Comparison of ENCODE assay signal across 15 mouse cellular contexts in genomic region chr8:48704485-48704884, GRCm38 (mm10).
A peak's percentile ranks its signal among the peaks of the same experiment; 100 is the strongest.
DNase-seq lines count a peak whose midpoint lies in the region; ATAC-seq and TF ChIP-seq lines count a peak whose summit lies in the region.
"Had no signal": no experiment of that assay in that cellular context is flagged by ENCODE, and none has a peak within 500 bp of the region (broad histone marks: within the 10 kb centered on the region; RNA-seq: fewer than 3 reads in every experiment).

No protein-coding gene starts in this region.

- peak; percentile 92 for ATAC-seq in lung, embryonic 14.5 days (ENCODE audit: insufficient read depth)
- ATAC-seq in stomach, embryonic 16.5 days (ENCODE audit: insufficient read depth, low FRiP score) = peak; percentile 62; the same call in 1 of the 2 replicates
- no peak for ATAC-seq in midbrain, embryonic 15.5 days (replicated peaks)
- ATAC-seq in midbrain, embryonic 11.5 days (ENCODE audit: low FRiP score) = no peak
- ATAC-seq: CD4-positive, CD25-positive, alpha-beta regulatory T cell, adult 4 months; midbrain, embryonic 13.5 days had no signal

- H3K4me2 ChIP-seq in lung, embryonic 14.5 days = no peak overlapping the region
- H3K4me2 ChIP-seq in stomach, embryonic 16.5 days (ENCODE audit: low read depth, low read length) = no peak overlapping the region
- H3K4me2 ChIP-seq in midbrain, embryonic 15.5 days = no peak overlapping the region
- no peak overlapping the region for H3K4me2 ChIP-seq in midbrain, embryonic 11.5 days
- H3K4me2 ChIP-seq: forebrain, embryonic 12.5 days; midbrain, embryonic 13.5 days had no signal

- no peaks in the 10 kb centered on the region for H3K36me3 ChIP-seq in lung, embryonic 14.5 days (ENCODE audit: insufficient read depth)
- no peaks in the 10 kb centered on the region for H3K36me3 ChIP-seq in stomach, embryonic 16.5 days (ENCODE audit: control insufficient read depth, insufficient read depth, low read length)
- no peaks in the 10 kb centered on the region for H3K36me3 ChIP-seq in midbrain, embryonic 15.5 days (replicated peaks)
- no peaks in the 10 kb centered on the region for H3K36me3 ChIP-seq in midbrain, embryonic 11.5 days (ENCODE audit: control insufficient read depth, insufficient read depth, low read length)
- H3K36me3 ChIP-seq: forebrain, embryonic 12.5 days; hindbrain, embryonic 10.5 days had no signal

- intact Hi-C loops in heart, postnatal 36 days (cut with DNase I) = no loop called here

- no peak for TF ChIP-seq CTCF in lung, embryonic 14.5 days (IDR thresholded peaks at IDR 0.05; ENCODE audit: low read depth)

- 0 out of 2 replicates have a peak, but pooled peaks cover 4% of the 10 kb centered on the region for H3K4me1 ChIP-seq in lung, embryonic 14.5 days (ENCODE audit: insufficient read depth)
- 0 out of 2 replicates have a peak, but pooled peaks cover 5% of the 10 kb centered on the region for H3K4me1 ChIP-seq in stomach, embryonic 16.5 days (ENCODE audit: control insufficient read depth, insufficient read depth, low read length)
- no peaks in the 10 kb centered on the region for H3K4me1 ChIP-seq in midbrain, embryonic 15.5 days
- no peaks in the 10 kb centered on the region for H3K4me1 ChIP-seq in midbrain, embryonic 11.5 days (ENCODE audit: control insufficient read depth, insufficient read depth, low read length)
- H3K4me1 ChIP-seq: hindbrain, embryonic 10.5 days; midbrain, embryonic 13.5 days had no signal

- peak overlapping the region; percentile 28; the same call in 1 of the 2 replicates for H3K27ac ChIP-seq in lung, embryonic 14.5 days (ENCODE audit: low read depth)
- H3K27ac ChIP-seq in stomach, embryonic 16.5 days (ENCODE audit: low read length) = peak overlapping the region; percentile 39
- no peak overlapping the region for H3K27ac ChIP-seq in midbrain, embryonic 15.5 days
- H3K27ac ChIP-seq in midbrain, embryonic 11.5 days (ENCODE audit: low read depth, low read length) = no peak overlapping the region
- H3K27ac ChIP-seq: forebrain, embryonic 12.5 days; gastrocnemius, adult 2 months; hindbrain, embryonic 10.5 days; liver, embryonic 14.5 days; midbrain, embryonic 13.5 days had no signal

- no peaks in the 10 kb centered on the region for H3K9me3 ChIP-seq in lung, embryonic 14.5 days (ENCODE audit: low read depth, low read length)
- H3K9me3 ChIP-seq in stomach, embryonic 16.5 days (replicated peaks; ENCODE audit: control insufficient read depth, low read length) = no peaks in the 10 kb centered on the region
- H3K9me3 ChIP-seq in midbrain, embryonic 15.5 days = no peaks in the 10 kb centered on the region
- H3K9me3 ChIP-seq in midbrain, embryonic 11.5 days (ENCODE audit: control insufficient read depth, low read length) = no peaks in the 10 kb centered on the region; the same call in 1 of the 2 replicates
- H3K9me3 ChIP-seq: forebrain, embryonic 12.5 days had no signal

- no peaks in the 10 kb centered on the region for H3K27me3 ChIP-seq in lung, embryonic 14.5 days (ENCODE audit: insufficient read depth, low read length)
- no peaks in the 10 kb centered on the region for H3K27me3 ChIP-seq in stomach, embryonic 16.5 days (ENCODE audit: control insufficient read depth, insufficient read depth, low read length)
- no peaks in the 10 kb centered on the region for H3K27me3 ChIP-seq in midbrain, embryonic 15.5 days (replicated peaks)
- H3K27me3 ChIP-seq in midbrain, embryonic 11.5 days (ENCODE audit: control insufficient read depth, insufficient read depth, low read length) = no peaks in the 10 kb centered on the region
- H3K27me3 ChIP-seq: forebrain, embryonic 12.5 days; midbrain, embryonic 13.5 days had no signal

- DNase-seq in lung, embryonic 14.5 days = peak; percentile 81
- no peak for DNase-seq in lung, postnatal 14 days
- DNase-seq in heart, postnatal 36 days = peak; percentile 6 to 13
- peak; percentile 8 to 54 for DNase-seq in kidney, postnatal 25 days
- DNase-seq in midbrain, embryonic 11.5 days (ENCODE audit: low spot score, missing footprints) = no peak
- DNase-seq: adrenal gland, postnatal 14 days; gastrocnemius, adult 2 months; right cerebral cortex, postnatal 25 days had no signal

- no peak overlapping the region for H3K4me3 ChIP-seq in lung, embryonic 14.5 days (ENCODE audit: low read depth, low read length)
- H3K4me3 ChIP-seq in stomach, embryonic 16.5 days (replicated peaks; ENCODE audit: low read length) = no peak overlapping the region
- H3K4me3 ChIP-seq in midbrain, embryonic 15.5 days = no peak overlapping the region
- no peak overlapping the region for H3K4me3 ChIP-seq in midbrain, embryonic 11.5 days (ENCODE audit: low read depth, low read length)
- H3K4me3 ChIP-seq: forebrain, embryonic 12.5 days; gastrocnemius, adult 2 months; hindbrain, embryonic 10.5 days; midbrain, embryonic 13.5 days had no signal

- 48% methylated on average over 6 of the region's 6 CpGs for WGBS in lung, embryonic 14.5 days
- WGBS in stomach, embryonic 16.5 days = 43% methylated on average over 6 of the region's 6 CpGs
- 87% methylated on average over 6 of the region's 6 CpGs for WGBS in midbrain, embryonic 15.5 days
- 85% methylated on average over 6 of the region's 6 CpGs for WGBS in midbrain, embryonic 11.5 days

- H3K9ac ChIP-seq in lung, embryonic 14.5 days = no peak overlapping the region
- H3K9ac ChIP-seq in stomach, embryonic 16.5 days (ENCODE audit: low read length) = no peak overlapping the region
- no peak overlapping the region for H3K9ac ChIP-seq in midbrain, embryonic 15.5 days
- H3K9ac ChIP-seq in midbrain, embryonic 11.5 days (ENCODE audit: low read length) = no peak overlapping the region
- H3K9ac ChIP-seq: forebrain, embryonic 12.5 days; liver, embryonic 14.5 days; midbrain, embryonic 13.5 days had no signal

Comparison
In these comparisons a context has a peak if more than half of its experiments do, and no peak if none do; other contexts are left out.
1. DNase-seq: peak in lung, embryonic 14.5 days (single experiment), heart, postnatal 36 days (2 of 2) and kidney, postnatal 25 days (2 of 2); none in lung, postnatal 14 days (single experiment) and midbrain, embryonic 11.5 days (single experiment).
2. ATAC-seq: peak in lung, embryonic 14.5 days (single experiment) and stomach, embryonic 16.5 days (single experiment); none in midbrain, embryonic 15.5 days (single experiment) and midbrain, embryonic 11.5 days (single experiment).
3. H3K27ac ChIP-seq: peak in lung, embryonic 14.5 days (single experiment) and stomach, embryonic 16.5 days (single experiment); none in midbrain, embryonic 15.5 days (single experiment) and midbrain, embryonic 11.5 days (single experiment).